In the genomic region with DNA sequence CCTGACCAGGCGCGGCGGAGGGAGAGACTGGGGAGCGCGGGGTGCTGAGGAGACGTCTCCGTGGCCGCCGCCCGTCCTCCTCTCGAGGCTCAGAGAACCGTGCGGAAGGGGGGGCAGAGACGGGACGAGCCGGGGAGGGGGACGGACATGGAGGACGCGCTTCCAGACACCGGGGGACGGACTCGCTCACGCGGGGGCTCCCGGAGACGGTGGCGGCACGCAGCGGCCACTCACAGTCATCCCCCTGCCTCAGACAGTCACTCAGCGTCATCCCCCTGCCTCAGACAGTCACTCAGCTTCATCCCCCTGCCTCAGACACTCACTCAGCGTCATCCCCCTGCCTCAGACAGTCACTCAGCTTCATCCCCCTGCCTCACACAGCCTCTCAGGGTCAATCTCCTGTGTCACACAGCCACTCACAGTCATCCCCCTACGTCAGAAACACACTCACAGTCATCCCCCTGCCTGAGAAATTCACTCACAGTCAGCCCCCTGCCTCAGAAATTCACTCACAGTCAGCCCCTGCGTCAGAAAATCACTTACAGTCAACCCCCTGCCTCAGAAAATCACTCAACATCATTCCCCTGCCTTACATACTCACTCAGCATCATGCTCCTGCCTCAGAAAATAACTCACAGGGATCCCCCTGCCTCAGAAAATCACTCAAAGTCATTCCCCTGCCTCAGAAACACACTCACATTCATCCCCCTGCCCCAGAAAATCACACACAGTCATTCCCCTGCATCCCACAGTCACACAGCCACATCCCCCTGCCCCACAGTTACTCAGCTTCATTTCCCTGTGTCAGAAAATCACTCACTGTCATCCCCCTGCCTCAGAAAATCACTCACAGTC, we compare ENCODE assay signal across 7 mouse cellular contexts. TPM values are rescaled to one million over a fixed set of nuclear protein-coding genes. Genes with fewer than 3 reads are reported as not detected.
DNase-seq lines count a peak whose midpoint lies in the region; TF ChIP-seq lines count a peak whose summit lies in the region.
"Not testable (repeated sequence)": the region's sequence is repeated elsewhere in the genome, so short reads cannot be mapped to it uniquely, and the experiment has no call there.

No protein-coding gene starts in this region.

- TF ChIP-seq POLR2A in MEL (IDR thresholded peaks at IDR 0.05; ENCODE audit: control insufficient read depth in 1 of 2, insufficient read depth in 1 of 2, low read depth in 1 of 2, low read length in 2 of 2, poor library complexity in 1 of 2): 0 out of 4 replicates have a peak, but pooled peaks of 1 of the 2 experiments have one; percentile 13

- TF ChIP-seq CTCF in MEL (IDR thresholded peaks at IDR 0.05 in 2 of 3, conservative IDR thresholded peaks at IDR 0.05 in 1 of 3; ENCODE audit: control insufficient read depth in 1 of 3, insufficient read depth in 1 of 3, low read depth in 2 of 3, low read length in 3 of 3, poor library complexity in 1 of 3, severe bottlenecking in 1 of 3); gastrocnemius, adult 2 months (IDR thresholded peaks at IDR 0.05): not testable (repeated sequence)

- not testable (repeated sequence) for H3K4me1 ChIP-seq in MEL (ENCODE audit: control insufficient read depth in 1 of 2, insufficient read depth in 2 of 2, low read length in 2 of 2)

- peak; percentile 71 for DNase-seq in MEL (ENCODE audit: low read depth, low spot score)
- DNase-seq in adrenal gland, postnatal 25 days: peak; percentile 47
- peak; percentile 74 for DNase-seq in gastrocnemius, adult 2 months
- DNase-seq in kidney, adult 18-20 months: peak; percentile 64
- DNase-seq in lung, postnatal 4 days: peak; percentile 77 to 80
- DNase-seq in right cerebral cortex, postnatal 4 days: peak; percentile 72
- peak; percentile 77 for DNase-seq in thymus, postnatal 14 days

- not testable (repeated sequence) for H3K79me2 ChIP-seq in MEL (ENCODE audit: control insufficient read depth, insufficient read depth, low read length, poor library complexity)

- H3K36me3 ChIP-seq in MEL (ENCODE audit: control insufficient read depth in 1 of 2, insufficient read depth in 2 of 2, low read length in 2 of 2): not testable (repeated sequence)

- H3K9me3 ChIP-seq in MEL (replicated peaks; ENCODE audit: insufficient read depth, low read length): not testable (repeated sequence)

- intact Hi-C loops in gastrocnemius, adult 2 months (cut with DNase I): not testable (repeated sequence)

- not testable (repeated sequence) for H3K27me3 ChIP-seq in MEL (ENCODE audit: control insufficient read depth in 1 of 2, insufficient read depth in 2 of 2, low read length in 2 of 2)

- not testable (repeated sequence) for TF ChIP-seq EP300 in MEL (IDR thresholded peaks at IDR 0.05; ENCODE audit: low read depth in 1 of 2, low read length in 2 of 2)

- H3K27ac ChIP-seq in MEL (ENCODE audit: control insufficient read depth, low read depth, low read length); gastrocnemius, adult 2 months: not testable (repeated sequence)

- 0 out of 4 replicates have a peak overlapping the region, but pooled peaks of 1 of the 2 experiments have one; percentile 2 for H3K4me3 ChIP-seq in MEL (ENCODE audit: control insufficient read depth in 1 of 2, insufficient read depth in 1 of 2, low read depth in 2 of 2, low read length in 2 of 2)
- H3K4me3 ChIP-seq in gastrocnemius, adult 2 months: not testable (repeated sequence)

- TF ChIP-seq RAD21 in MEL (IDR thresholded peaks at IDR 0.05; ENCODE audit: low read depth, low read length): not testable (repeated sequence)

- H3K9ac ChIP-seq in MEL (ENCODE audit: control insufficient read depth, low read depth, low read length, poor library complexity, severe bottlenecking): not testable (repeated sequence)

RNA-seq across cellular contexts. Expression of gene Gm21887, which starts 15.2 kb away (rescaled TPM):
- total RNA-seq in MEL (2012; rRNA removed): 2.5 and 4.7 TPM in 2 replicates
- polyA plus RNA-seq in MEL (2012; ENCODE audit: insufficient read depth in 1 of 2, insufficient read length in 2 of 2, low read depth in 1 of 2, low replicate concordance in 2 of 2, missing spikeins in 1 of 2): 10 to 100 TPM in 1 of 2 experiments, not detected in 1; 88.8 TPM
- total RNA-seq in adrenal gland, postnatal 25 days (2021): 401 and 486 TPM in 2 replicates
- total RNA-seq in gastrocnemius, adult 2 months (2021): 10 to 100 TPM; 25.3 to 29.1 TPM

Comparison
In these comparisons a context has a peak if more than half of its experiments do, and no peak if none do; other contexts are left out.
1. RNA of gene Gm21887, which starts 15.2 kb away (total RNA-seq): 401 to 486 TPM in adrenal gland, postnatal 25 days; 25.3 to 29.1 TPM in gastrocnemius, adult 2 months and 2.5 to 4.7 TPM in MEL; every median in the first group is over 10 times any median in the second.
2. Peak in every context shown above with its lines, with median percentiles within 50 percentile points of each other: DNase-seq.